Mouse (Mus musculus) lung, postnatal 25 days (tissue): Measurements from ENCODE around the gene Sowaha.

ENCODE experiments used
- DNase-seq: peaks from one replicate; pipeline ENCODE4 v3.0.0; 2022; ENCODE audit warnings: low spot score

Gene Sowaha

GRCm38 (mm10) chr11:53472709-53473108 is 7.4 kb downstream of the Sowaha start:
- no peak for DNase-seq

GRCm38 (mm10) chr11:53469968-53470695 is 9.9 kb downstream of the Sowaha start, which contains the start of gene Gm9837:
Gene Gm9837 (minus strand): TSS chr11:53470479.
- DNase-seq = peak; percentile 86

- no peak for DNase-seq
These were observed 10.6 kb downstream of the Sowaha start for GRCm38 (mm10) chr11:53469294-53469967.

GRCm38 (mm10) chr11:53466231-53466971 is 13.7 kb downstream of the Sowaha start:
- DNase-seq = peak; percentile 69

- DNase-seq = no peak
These were observed 16.3 kb downstream of the Sowaha start for GRCm38 (mm10) chr11:53463551-53464424.

GRCm38 (mm10) chr11:53461727-53462126 is 18.3 kb downstream of the Sowaha start:
- DNase-seq = no peak

- no peak for DNase-seq
These were observed 19.9 kb downstream of the Sowaha start for GRCm38 (mm10) chr11:53460192-53460591.

GRCm38 (mm10) chr11:53458996-53459395 is 21.1 kb downstream of the Sowaha start:
- DNase-seq = no peak

- DNase-seq = no peak
These were observed 22.6 kb downstream of the Sowaha start for GRCm38 (mm10) chr11:53457372-53457954.

- peak; percentile 65 for DNase-seq
These were observed 23.4 kb downstream of the Sowaha start, which contains the start of the genes Gm10447 and Shroom1 for GRCm38 (mm10) chr11:53456474-53457371. Gene Gm10447 (minus strand): TSS chr11:53457110. Gene Shroom1 (plus strand): TSS chr11:53457205.

- no peak for DNase-seq
These were observed 27.0 kb downstream of the Sowaha start for GRCm38 (mm10) chr11:53453031-53453430.

- no peak for DNase-seq
These were observed 27.7 kb downstream of the Sowaha start for GRCm38 (mm10) chr11:53452396-53452795.

- no peak for DNase-seq
These were observed 28.7 kb downstream of the Sowaha start for GRCm38 (mm10) chr11:53451361-53451760.

GRCm38 (mm10) chr11:53450070-53450705 is 29.9 kb downstream of the Sowaha start:
- no peak for DNase-seq

GRCm38 (mm10) chr11:53448529-53448928 is 31.5 kb downstream of the Sowaha start:
- DNase-seq = no peak

- no peak for DNase-seq
These were observed 32.1 kb downstream of the Sowaha start for GRCm38 (mm10) chr11:53447996-53448395.

GRCm38 (mm10) chr11:53446183-53446582 is 33.9 kb downstream of the Sowaha start:
- DNase-seq = no peak

- DNase-seq = no peak
These were observed 34.5 kb downstream of the Sowaha start for GRCm38 (mm10) chr11:53445562-53445961.

- peak; percentile 57 for DNase-seq
These were observed 36.2 kb downstream of the Sowaha start for GRCm38 (mm10) chr11:53443861-53444260.

GRCm38 (mm10) chr11:53441921-53442320 is 38.2 kb downstream of the Sowaha start:
- DNase-seq = no peak
